Mouse (Mus musculus): ENCODE measurements around the gene A430089I19Rik. TPM values are rescaled to one million over a fixed set of nuclear protein-coding genes. Genes with fewer than 3 reads are reported as not detected.
"Not testable (repeated sequence)": the region's sequence is repeated elsewhere in the genome, so short reads cannot be mapped to it uniquely, and the experiment has no call there.

The A430089I19Rik gene
- not detected in 2 replicates for total RNA-seq (2017)

- ATAC-seq (replicated peaks in 1 of 2; ENCODE audit: insufficient read depth in 1 of 2, low FRiP score in 2 of 2, low TSS enrichment in 1 of 2, low read depth in 1 of 2, poor library complexity in 2 of 2, severe bottlenecking in 2 of 2): not testable (repeated sequence)
These were observed at the start of gene A430089I19Rik for GRCm38 (mm10) chr5:94306696-94307095. A430089I19Rik (minus strand) TSS chr5:94306796.

- not testable (repeated sequence) for ATAC-seq (replicated peaks in 1 of 2; ENCODE audit: insufficient read depth in 1 of 2, low FRiP score in 2 of 2, low TSS enrichment in 1 of 2, low read depth in 1 of 2, poor library complexity in 2 of 2, severe bottlenecking in 2 of 2)
These were observed 32.9 kb upstream of the A430089I19Rik start, which contains the start of gene AA792892 for GRCm38 (mm10) chr5:94339449-94339848. AA792892 (plus strand) TSS chr5:94339749.

DNA sequence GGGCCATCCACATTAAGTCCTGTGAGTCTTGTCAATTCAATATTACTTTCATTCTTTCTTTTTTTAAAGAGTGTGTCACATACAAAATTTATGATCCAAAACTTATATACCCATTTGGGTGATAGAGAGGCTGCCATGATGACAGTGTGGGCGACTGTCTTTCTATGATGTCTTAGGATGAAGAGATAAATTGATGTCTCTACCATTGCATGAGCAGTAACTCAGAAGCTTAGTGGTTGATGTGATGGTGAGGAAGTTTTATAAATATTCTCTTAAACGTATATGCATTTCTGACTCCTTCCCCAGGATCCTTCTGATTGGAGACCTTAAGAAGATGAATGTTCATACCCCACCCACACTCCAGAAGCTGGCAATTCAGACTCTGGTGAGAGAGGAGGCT lies 7.5 kb upstream of the A430089I19Rik start, which contains the start of gene Gm6502:
Gene Gm6502, plus strand, starts transcription at position 301 of the 400 bp plus-strand sequence.
- ATAC-seq (replicated peaks in 1 of 2; ENCODE audit: insufficient read depth in 1 of 2, low FRiP score in 2 of 2, low TSS enrichment in 1 of 2, low read depth in 1 of 2, poor library complexity in 2 of 2, severe bottlenecking in 2 of 2): not testable (repeated sequence)

Other genes starting within 250 kb of the A430089I19Rik start
- gene BC061212, start 236.3 kb downstream of the A430089I19Rik start, total RNA-seq (2017): not detected in 2 replicates
- gene Gm6351, start 230.4 kb downstream of the A430089I19Rik start, total RNA-seq (2017): not detected in 2 replicates
- gene Gm3106, start 88.8 kb downstream of the A430089I19Rik start, total RNA-seq (2017): not detected in 2 replicates
- not detected in 2 replicates for gene Gm6502, start 7.6 kb upstream of the A430089I19Rik start, total RNA-seq (2017)
- gene AA792892, start 33.0 kb upstream of the A430089I19Rik start, total RNA-seq (2017): not detected in 2 replicates
- gene Gm7682, start 139.0 kb upstream of the A430089I19Rik start, total RNA-seq (2017): not detected in 2 replicates
- gene Gm3139, start 219.5 kb upstream of the A430089I19Rik start, total RNA-seq (2017): not detected in 2 replicates

All from hematopoietic stem cell, adult 5-6 weeks (primary cell).